Mouse (Mus musculus): ENCODE measurements around the gene Zfp428. TPM values are rescaled to one million over a fixed set of nuclear protein-coding genes. Genes with fewer than 3 reads are reported as not detected.

Zfp428 gene
- total RNA-seq (2023) = 1.0 to 2.2 TPM (median 1.8 TPM) in 4 replicates

GRCm38 (mm10) chr7:24506838-24507725 is at the start of gene Zfp428:
Gene Zfp428, plus strand, starts transcription at chr7:24507006.

GRCm38 (mm10) chr7:24462388-24463319 is 44.2 kb upstream of the Zfp428 start, which contains the start of gene Plaur:
Gene Plaur, plus strand, starts transcription at chr7:24462484.

GRCm38 (mm10) chr7:24481474-24482207 is 25.2 kb upstream of the Zfp428 start, which contains the start of gene Cadm4:
Gene Cadm4, plus strand, starts transcription at chr7:24482023.

GRCm38 (mm10) chr7:24512355-24512754 is 5.5 kb downstream of the Zfp428 start, which contains the start of gene AC161166.1:
Gene AC161166.1, minus strand, starts transcription at chr7:24512455.

GRCm38 (mm10) chr7:24530062-24530931 is 23.5 kb downstream of the Zfp428 start, which contains the start of gene Irgq:
Gene Irgq, plus strand, starts transcription at chr7:24530689.

GRCm38 (mm10) chr7:24546068-24546614 is 39.3 kb downstream of the Zfp428 start, which contains the start of the genes Pinlyp and Xrcc1:
Gene Pinlyp, minus strand, starts transcription at chr7:24546118.
Gene Xrcc1, plus strand, starts transcription at chr7:24546289.

Other genes with a start within 250 kb of the Zfp428 start
- gene Zfp93, start 236.6 kb upstream of the Zfp428 start, total RNA-seq (2023) = 0.33 TPM in 2 of 4 replicates, not detected in the others
- 6.4 to 11.4 TPM (median 8.5 TPM) in 4 replicates for gene Zfp61, start 205.8 kb upstream of the Zfp428 start, total RNA-seq (2023)
- 7.7 to 11.5 TPM (median 8.3 TPM) in 4 replicates for gene Zfp94, start 190.3 kb upstream of the Zfp428 start, total RNA-seq (2023)
- not detected in 4 replicates for gene Tescl, start 173.1 kb upstream of the Zfp428 start, total RNA-seq (2023)
- gene Lypd5, start 157.8 kb upstream of the Zfp428 start, total RNA-seq (2023) = not detected in 4 replicates
- gene Kcnn4, start 136.7 kb upstream of the Zfp428 start, total RNA-seq (2023) = 4.0 to 6.8 TPM (median 4.8 TPM) in 4 replicates
- gene Smg9, start 107.4 kb upstream of the Zfp428 start, total RNA-seq (2023) = 69.5 to 87.3 TPM (median 83.7 TPM) in 4 replicates
- 3.5 to 5.6 TPM (median 5.0 TPM) in 4 replicates for gene Irgc1, start 54.7 kb upstream of the Zfp428 start, total RNA-seq (2023)
- gene Plaur, start 44.5 kb upstream of the Zfp428 start, total RNA-seq (2023) = 484 to 612 TPM (median 535 TPM) in 4 replicates
- gene Cadm4, start 25.0 kb upstream of the Zfp428 start, total RNA-seq (2023) = 1.2 to 3.1 TPM (median 1.7 TPM) in 4 replicates
- gene AC161166.1, start 5.4 kb downstream of the Zfp428 start, total RNA-seq (2023) = not detected in 4 replicates
- gene Irgq, start 23.7 kb downstream of the Zfp428 start, total RNA-seq (2023) = 21.1 to 23.8 TPM (median 22.9 TPM) in 4 replicates
- gene Pinlyp, start 39.1 kb downstream of the Zfp428 start, total RNA-seq (2023) = 0.95 TPM in 1 of 4 replicates, not detected in the others
- gene Xrcc1, start 39.3 kb downstream of the Zfp428 start, total RNA-seq (2023) = 82.6 to 95.2 TPM (median 89.3 TPM) in 4 replicates
- gene Ethe1, start 80.5 kb downstream of the Zfp428 start, total RNA-seq (2023) = 8.6 to 10.6 TPM (median 10.1 TPM) in 4 replicates
- gene Zfp575, start 80.6 kb downstream of the Zfp428 start, total RNA-seq (2023) = not detected in 4 replicates
- gene Phldb3, start 103.8 kb downstream of the Zfp428 start, total RNA-seq (2023) = 25.2 to 27.4 TPM (median 25.6 TPM) in 4 replicates
- 0.36 to 0.70 TPM (median 0.58 TPM) in 3 of 4 replicates, not detected in the other for gene Lypd3, start 129.5 kb downstream of the Zfp428 start, total RNA-seq (2023)
- not detected in 4 replicates for gene Tex101, start 169.7 kb downstream of the Zfp428 start, total RNA-seq (2023)
- gene BC049730, start 202.2 kb downstream of the Zfp428 start, total RNA-seq (2023) = not detected in 4 replicates
- not detected in 4 replicates for gene Gm4763, start 219.9 kb downstream of the Zfp428 start, total RNA-seq (2023)